Mouse (Mus musculus) heart, adult 9 months (tissue): ENCODE measurements around the gene Ndufb5.
"Not testable (repeated sequence)": the region's sequence is repeated elsewhere in the genome, so short reads cannot be mapped to it uniquely, and the experiment has no call there.

Experiments
- DNase-seq, 2 experiments: peaks; one replicate each; pipeline ENCODE4 v3.0.0; 2022; ENCODE audit warnings: low spot score in 2 of 2

Ndufb5 gene

GRCm38 (mm10) chr3:32736244-32737171, at the start of gene Ndufb5:
Gene Ndufb5, plus strand, starts transcription at chr3:32736990.
- DNase-seq, result peak; percentile 98 to 100

GRCm38 (mm10) chr3:32687156-32687555, 49.6 kb upstream of the Ndufb5 start:
- DNase-seq, result no peak

- no peak for DNase-seq
These were observed 47.2 kb upstream of the Ndufb5 start for GRCm38 (mm10) chr3:32689567-32689999.

- no peak for DNase-seq
These were observed 46.8 kb upstream of the Ndufb5 start for GRCm38 (mm10) chr3:32690008-32690407.

GRCm38 (mm10) chr3:32690901-32691300, 45.9 kb upstream of the Ndufb5 start:
- DNase-seq, result no peak

- DNase-seq, result no peak
These were observed 44.9 kb upstream of the Ndufb5 start for GRCm38 (mm10) chr3:32691841-32692240.

GRCm38 (mm10) chr3:32694211-32694610, 42.6 kb upstream of the Ndufb5 start:
- DNase-seq, result no peak

- no peak for DNase-seq
These were observed 41.8 kb upstream of the Ndufb5 start for GRCm38 (mm10) chr3:32694737-32695582.

GRCm38 (mm10) chr3:32695583-32695980, 41.2 kb upstream of the Ndufb5 start:
- no peak for DNase-seq

- peak; percentile 60 to 87 for DNase-seq
These were observed 38.4 kb upstream of the Ndufb5 start for GRCm38 (mm10) chr3:32698228-32698863.

- not testable (repeated sequence) for DNase-seq
These were observed 32.8 kb upstream of the Ndufb5 start for GRCm38 (mm10) chr3:32704021-32704420.

- not testable (repeated sequence) for DNase-seq
These were observed 32.2 kb upstream of the Ndufb5 start for GRCm38 (mm10) chr3:32704632-32705031.

GRCm38 (mm10) chr3:32705647-32706348, 31.0 kb upstream of the Ndufb5 start, which contains the start of gene Actl6a:
Gene Actl6a, plus strand, starts transcription at chr3:32706298.
- not testable (repeated sequence) for DNase-seq

- DNase-seq, result no peak
These were observed 28.8 kb upstream of the Ndufb5 start for GRCm38 (mm10) chr3:32708052-32708367.

GRCm38 (mm10) chr3:32708368-32709231, 28.2 kb upstream of the Ndufb5 start:
- peak; percentile 97 to 98 for DNase-seq

- DNase-seq, result no peak
These were observed 27.4 kb upstream of the Ndufb5 start for GRCm38 (mm10) chr3:32709388-32709787.

GRCm38 (mm10) chr3:32713711-32714110, 23.1 kb upstream of the Ndufb5 start:
- no peak for DNase-seq

- DNase-seq, result not testable (repeated sequence)
These were observed 19.4 kb upstream of the Ndufb5 start for GRCm38 (mm10) chr3:32717403-32717802.

- no peak for DNase-seq
These were observed 18.5 kb upstream of the Ndufb5 start for GRCm38 (mm10) chr3:32718271-32718670.

GRCm38 (mm10) chr3:32724191-32724590, 12.6 kb upstream of the Ndufb5 start:
- DNase-seq, result no peak
